Mouse (Mus musculus) brain, embryonic 14.5 days (tissue): Measurements from ENCODE around the gene L3mbtl4. TPM values are rescaled to one million over a fixed set of nuclear protein-coding genes. Genes with fewer than 3 reads are reported as not detected.

ENCODE experiments used
- DNase-seq: peaks from one replicate; pipeline ENCODE4 v3.0.0-alpha.2; 2011; ENCODE audit warnings: low read depth
- CTCF ChIP-seq: fragments of 200-500 bp; IDR thresholded peaks from 2 replicates; pipeline ENCODE4 v1.5.1; 2012; ENCODE audit warnings: inconsistent platforms, mild to moderate bottlenecking, moderate library complexity, borderline replicate concordance; ENCODE audit not compliant: insufficient read depth, insufficient read length; ENCODE audit errors: extremely low read depth
- POLR2A ChIP-seq: fragments of 200-500 bp; IDR thresholded peaks from 2 replicates; pipeline ENCODE4 v1.6.1; 2012; ENCODE audit warnings: mild to moderate bottlenecking, inconsistent platforms, borderline replicate concordance; ENCODE audit not compliant: poor library complexity, insufficient read depth, insufficient read length, severe bottlenecking; ENCODE audit errors: extremely low read depth
- polyA plus RNA-seq: library from polyadenylated mRNA; depleted of rRNA; stranded (reverse); fragments of >200 nt; gene quantifications from 2 replicates; pipeline ENCODE4 v1.2.3, GENCODE M21; 2012; rRNA removed

Gene L3mbtl4
- polyA plus RNA-seq, result 1.6 and 1.8 TPM in 2 replicates

DNA sequence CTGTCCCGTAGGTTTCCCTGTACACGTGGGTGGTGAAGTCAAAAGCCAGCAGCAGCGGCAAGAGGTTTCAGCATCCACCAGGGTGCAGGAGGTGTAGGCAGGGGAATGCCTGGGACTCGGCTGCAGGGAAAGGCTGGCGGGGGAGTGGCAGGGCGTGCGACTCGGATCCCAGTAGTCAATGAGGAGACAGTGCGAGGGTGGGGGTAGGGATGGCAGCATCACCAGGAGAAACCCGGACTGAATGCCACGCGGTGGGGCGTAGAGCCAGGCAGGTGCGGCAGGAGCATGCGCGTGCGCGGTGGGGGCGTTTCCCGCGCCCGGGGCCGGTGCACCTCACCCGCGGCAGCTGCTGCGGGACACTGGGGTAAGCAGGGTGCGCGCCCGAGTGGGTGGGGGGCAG is at the start of gene L3mbtl4:
TSS of gene L3mbtl4 (plus strand) at position 271 of the 400 bp plus-strand sequence.
- TF ChIP-seq CTCF, result peak; percentile 25; the same call in 1 of the 2 replicates
- no peak for TF ChIP-seq POLR2A
- peak; percentile 65 for DNase-seq

DNA sequence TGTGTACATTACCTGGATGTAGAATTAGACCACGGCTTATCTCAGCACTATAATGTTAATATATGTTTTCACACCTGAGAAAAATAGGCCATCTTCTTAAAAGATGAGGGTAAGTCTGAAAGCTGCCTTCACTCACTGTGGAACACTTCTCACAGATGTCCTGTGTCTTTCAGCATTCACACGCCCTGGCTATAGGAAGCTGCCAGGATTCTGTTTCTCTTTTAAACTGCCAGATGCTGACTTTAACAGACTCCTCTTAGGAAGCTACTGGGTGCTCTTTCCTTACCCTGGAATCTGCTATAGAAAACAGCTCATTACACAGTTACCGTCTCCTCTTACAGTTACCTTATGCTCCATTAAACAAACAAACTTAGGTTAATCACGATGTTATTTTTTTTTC is 43.1 kb upstream of the L3mbtl4 start:
- DNase-seq, result no peak
- no peak for TF ChIP-seq CTCF

DNA sequence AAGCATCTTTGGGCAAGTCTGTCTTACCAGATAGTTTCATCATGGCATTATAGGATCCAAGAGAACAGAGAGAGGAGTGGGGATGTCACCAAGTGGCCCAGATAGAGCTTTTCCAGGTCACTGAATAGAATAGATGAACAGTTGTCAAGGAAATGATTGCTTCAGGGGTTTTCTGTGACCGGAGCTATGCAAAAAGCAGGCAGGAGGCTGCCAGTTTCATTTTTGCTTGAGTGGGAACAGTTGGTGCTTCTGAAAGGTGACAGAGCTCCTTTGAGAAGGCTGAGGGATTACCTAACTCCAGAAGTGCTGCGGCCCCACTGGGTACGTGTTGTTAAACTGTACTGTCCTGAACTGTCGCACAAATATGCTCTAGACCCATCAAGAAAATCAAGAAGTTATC is 38.2 kb upstream of the L3mbtl4 start:
- TF ChIP-seq POLR2A (no peak), CTCF (no peak)

DNA sequence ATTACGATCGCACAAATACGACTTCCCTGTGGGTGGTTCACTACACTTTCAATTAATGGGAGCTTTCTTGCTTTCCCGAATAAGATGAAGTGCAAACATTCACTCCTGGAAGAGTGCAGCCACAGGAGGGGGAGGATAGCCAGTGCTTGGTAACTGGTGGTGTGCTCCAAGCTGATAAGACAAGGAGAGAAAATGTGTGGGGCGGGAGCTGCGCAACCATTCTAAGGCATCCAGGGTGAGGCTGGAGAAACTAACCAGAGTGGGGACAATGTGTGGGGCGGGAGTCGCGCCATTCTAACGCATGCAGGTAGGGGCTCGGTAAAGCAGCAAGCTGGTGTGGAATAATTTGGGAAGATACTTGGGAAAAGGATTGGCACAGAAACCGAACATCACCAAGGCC is 36.6 kb upstream of the L3mbtl4 start:
- TF ChIP-seq CTCF, result no peak
- DNase-seq, result no peak

More for the DNA sequence above, 38.2 kb upstream of the L3mbtl4 start:
- DNase-seq, result no peak

DNA sequence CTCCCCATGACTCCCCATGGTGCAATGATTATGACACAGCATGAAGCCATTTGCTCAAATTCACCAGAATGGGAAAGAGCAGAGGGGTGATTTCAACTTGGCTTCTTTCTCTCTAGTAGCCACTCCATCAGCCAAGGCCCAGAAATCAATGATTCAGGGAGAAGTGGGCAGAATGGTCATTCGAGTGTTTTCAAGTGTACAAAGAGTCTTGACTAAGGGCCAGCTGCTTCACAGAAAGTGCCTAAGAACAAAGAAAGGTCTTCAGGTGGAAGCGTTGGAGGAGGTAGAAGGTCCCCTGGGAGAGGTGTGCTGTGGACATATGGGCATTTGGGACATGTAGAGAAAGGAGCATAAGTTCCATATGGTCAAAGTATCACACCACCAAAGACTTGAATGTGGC is 33.4 kb upstream of the L3mbtl4 start:
- no peak for DNase-seq
- TF ChIP-seq POLR2A (no peak), CTCF (no peak)

DNA sequence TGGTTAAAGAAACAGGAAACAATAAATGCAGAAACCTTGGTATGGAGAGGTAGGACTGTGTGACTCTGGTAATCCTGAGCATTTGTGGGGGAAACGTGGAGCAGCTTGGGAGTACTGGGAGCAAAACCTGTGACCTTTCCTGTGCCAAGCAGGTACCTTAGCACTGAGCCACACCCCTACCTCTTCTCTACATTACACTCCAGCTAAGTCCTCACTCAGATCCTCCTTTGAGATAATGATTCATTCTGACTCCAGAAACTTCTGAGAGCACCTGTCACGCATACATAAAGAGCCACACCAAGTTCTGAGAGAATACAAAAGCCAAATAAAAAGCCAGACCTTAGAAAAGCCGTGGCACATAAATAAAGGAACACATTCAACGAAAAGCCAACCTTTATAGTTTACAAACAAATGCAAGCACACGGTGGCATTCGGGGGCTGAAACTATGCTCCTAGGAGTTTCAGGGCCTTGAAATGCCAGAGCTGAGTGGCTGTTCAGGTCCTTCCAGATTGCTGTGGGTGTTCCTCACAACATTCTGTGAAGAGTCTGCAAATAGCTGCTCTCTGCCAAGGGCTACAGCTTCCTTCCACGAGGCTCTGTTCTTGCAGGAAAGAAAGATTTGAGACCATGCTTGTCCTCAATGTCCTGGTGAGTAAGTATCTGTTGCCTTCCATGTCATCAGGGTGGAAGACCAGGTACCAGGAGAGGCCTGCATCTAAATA is 8.6 kb upstream of the L3mbtl4 start:
- no peak for DNase-seq

DNA sequence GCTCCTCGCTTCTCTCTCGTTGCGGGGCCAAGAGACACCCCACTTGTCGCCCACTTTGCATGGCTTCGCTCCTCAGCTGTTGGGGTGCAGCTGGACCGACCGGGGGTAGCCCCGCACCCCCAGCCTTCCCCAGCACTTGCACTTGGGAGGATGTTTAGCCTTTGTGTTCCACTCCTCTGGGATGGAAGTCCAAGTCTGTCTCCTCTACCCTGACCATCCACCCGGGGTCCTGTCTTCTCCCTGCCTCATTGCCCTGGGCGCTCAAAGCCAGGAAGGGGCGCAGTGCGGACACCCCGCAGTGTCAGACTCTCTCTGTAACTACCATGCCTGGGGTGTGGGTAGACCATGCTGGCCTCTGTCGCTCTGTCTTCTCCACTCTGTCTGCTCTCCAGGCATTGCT is 357 bp downstream of the L3mbtl4 start:
- no peak for TF ChIP-seq CTCF
- TF ChIP-seq POLR2A, result no peak
- no peak for DNase-seq

More for the DNA sequence above, 8.6 kb upstream of the L3mbtl4 start:
- TF ChIP-seq POLR2A (no peak), CTCF (no peak)

DNA sequence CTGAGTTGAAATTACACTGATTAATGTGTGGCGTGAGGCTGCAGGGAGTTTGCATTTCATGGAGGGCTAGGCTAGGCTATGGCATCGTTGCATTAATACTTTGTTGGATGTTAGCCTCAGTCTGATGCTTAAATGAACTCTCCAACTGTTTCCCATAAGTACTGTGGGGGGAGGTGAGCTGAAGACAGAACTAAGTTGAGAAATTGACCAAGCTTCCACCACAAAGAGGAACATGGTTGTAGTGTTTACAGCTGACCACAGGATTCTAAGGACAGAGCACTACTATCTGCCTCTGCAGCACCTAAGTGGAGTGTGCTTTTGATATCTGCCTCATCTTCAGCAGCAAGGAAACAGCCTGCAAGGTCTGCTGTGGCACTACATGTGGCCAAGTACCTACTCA is 1.5 kb downstream of the L3mbtl4 start:
- DNase-seq, result no peak
- no peak for TF ChIP-seq CTCF
- TF ChIP-seq POLR2A, result no peak

DNA sequence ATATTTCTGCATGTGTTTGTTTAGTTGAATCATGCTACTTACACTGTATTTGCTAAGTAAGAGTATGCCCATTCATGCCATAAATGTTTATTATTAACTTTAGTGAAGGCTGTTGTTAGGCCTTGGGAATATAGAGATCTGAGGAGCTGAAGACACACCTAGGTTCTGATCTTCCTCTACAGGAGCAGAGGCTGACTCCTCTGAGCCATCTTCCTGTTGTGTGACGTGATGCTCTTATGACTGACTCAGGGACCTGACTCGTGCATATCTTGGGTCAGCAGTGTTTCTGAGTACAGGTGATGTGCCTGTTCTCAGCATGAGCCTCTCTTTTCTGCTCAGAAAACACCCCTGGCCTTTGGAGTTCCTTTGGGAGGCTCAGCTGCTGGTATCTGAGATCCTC is 7.3 kb downstream of the L3mbtl4 start:
- no peak for DNase-seq
- no peak for TF ChIP-seq POLR2A
- TF ChIP-seq CTCF, result no peak

DNA sequence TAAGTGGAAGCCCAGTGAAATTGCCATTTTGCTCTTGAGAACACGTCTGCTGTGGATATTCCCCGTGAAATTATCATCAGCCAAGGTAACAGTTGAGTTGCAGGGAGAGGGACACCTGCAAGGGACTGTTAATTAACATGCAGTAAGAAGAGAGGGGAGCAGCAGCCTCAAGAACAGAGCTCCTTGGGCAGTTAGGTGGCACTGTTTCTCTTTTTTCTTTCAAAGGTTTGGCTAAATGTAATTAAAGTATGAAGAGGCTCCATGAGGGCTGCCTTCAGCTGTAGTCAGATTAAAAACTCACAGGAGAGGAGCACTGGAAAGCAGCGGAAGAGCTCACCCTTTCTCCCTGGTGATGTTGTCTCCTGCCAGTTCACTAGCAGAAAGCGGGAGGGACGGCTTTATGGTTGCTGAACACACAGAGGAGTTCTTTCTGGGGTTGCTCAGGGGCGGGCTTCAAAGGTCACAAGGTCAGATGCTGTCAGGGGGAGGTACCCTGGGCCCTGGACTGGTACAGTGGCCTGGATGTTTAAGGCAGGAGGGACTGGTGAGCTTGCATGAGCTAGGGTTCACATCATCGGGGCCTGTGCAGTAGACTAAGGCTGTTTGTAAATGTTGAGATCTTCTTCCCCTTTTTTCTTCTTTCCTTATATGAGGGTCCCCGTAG is 11.7 kb downstream of the L3mbtl4 start:
- peak; percentile 54 for DNase-seq
- TF ChIP-seq CTCF, result no peak
- TF ChIP-seq POLR2A, result no peak

DNA sequence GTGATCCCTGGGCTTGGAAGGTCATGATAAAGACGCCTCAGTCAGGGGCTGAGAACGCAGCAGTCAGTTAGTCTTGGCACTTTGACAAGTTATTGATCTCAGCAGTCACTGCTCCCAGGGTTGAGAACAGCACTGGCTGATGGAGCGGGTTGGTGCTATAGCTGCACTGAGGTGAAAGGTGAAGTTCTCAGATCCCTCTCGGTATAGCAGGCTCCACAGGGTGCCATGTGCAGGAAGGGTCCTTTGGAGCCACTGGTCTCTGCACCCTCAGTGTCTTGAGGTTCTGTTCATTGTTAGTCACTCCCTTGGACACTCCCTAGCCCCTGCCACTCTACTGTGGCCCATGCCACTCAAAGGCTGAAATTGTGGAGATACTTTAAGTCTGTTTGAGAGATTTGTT is 14.5 kb downstream of the L3mbtl4 start:
- TF ChIP-seq POLR2A, result no peak
- TF ChIP-seq CTCF, result no peak

DNA sequence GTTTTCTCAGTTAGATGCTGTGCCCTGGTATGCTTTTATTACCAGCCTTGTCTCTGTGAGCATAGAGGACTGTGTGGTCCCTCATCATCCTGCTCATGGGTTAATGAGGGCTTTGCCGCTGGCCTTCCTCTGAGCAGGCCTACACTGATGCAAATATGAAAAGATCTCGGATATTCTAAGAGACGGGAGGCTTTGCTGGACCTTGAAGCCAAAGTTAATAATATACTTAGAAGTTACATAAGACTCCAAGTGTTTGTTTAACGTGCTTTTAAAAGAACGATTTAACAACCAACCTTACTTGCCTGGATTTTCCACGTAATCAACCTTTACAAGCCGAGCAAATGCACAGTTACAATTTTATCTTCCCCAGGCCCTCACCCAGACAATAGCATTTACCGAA is 15.1 kb downstream of the L3mbtl4 start:
- TF ChIP-seq CTCF, result no peak
- no peak for TF ChIP-seq POLR2A
- no peak for DNase-seq

More for the DNA sequence above, 14.5 kb downstream of the L3mbtl4 start:
- no peak for DNase-seq
